Mouse (Mus musculus) cortical plate, adult 2 months (tissue): Measurements from ENCODE around the gene Atf4.

Experiments
- CTCF ChIP-seq: fragments of 200-500 bp; IDR thresholded peaks from 2 replicates; pipeline ENCODE4 v1.5.1; 2011; ENCODE audit warnings: mild to moderate bottlenecking, control low read depth, low read length; ENCODE audit not compliant: insufficient read depth; ENCODE audit errors: extremely low read depth
- POLR2A ChIP-seq: fragments of 200-500 bp; IDR thresholded peaks from 2 replicates; pipeline ENCODE4 v1.6.1; 2011; ENCODE audit warnings: mild to moderate bottlenecking, low read length, control low read depth; ENCODE audit not compliant: insufficient read depth; ENCODE audit errors: extremely low read depth

DNA sequence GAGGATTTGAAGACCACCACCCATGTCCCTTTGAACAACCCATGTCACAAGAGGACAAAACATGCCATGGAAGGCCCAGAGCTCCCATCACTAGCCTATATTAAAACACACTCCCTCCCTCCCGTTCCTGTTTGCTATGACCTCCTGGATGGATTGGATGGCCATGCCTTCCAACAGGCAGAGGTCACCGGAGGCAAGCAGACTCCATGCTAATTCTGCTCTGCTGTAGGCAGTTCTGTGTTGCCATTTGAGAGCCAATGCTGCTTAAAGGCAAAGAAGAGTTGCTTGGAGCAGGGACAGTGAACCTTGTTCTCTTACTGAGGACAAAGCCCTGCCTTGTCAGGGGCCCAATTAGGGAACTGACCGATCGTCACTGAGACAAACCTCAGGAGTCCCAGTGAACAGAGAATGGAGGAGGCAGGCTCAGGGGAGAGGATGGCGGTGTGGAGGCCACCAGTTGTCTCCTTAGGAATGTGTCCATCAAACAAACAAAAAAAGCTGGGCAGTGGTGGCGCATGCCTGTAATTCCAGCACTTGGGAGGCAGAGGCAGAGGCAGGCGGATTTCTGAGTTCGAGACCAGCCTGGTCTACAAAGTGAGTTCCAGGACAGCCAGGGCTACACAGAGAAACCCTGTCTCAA lies 4.5 kb downstream of the Atf4 start:
- TF ChIP-seq CTCF (no peak), POLR2A (no peak)
